ENCODE assay signal across 8 mouse cellular contexts in the genomic region with DNA sequence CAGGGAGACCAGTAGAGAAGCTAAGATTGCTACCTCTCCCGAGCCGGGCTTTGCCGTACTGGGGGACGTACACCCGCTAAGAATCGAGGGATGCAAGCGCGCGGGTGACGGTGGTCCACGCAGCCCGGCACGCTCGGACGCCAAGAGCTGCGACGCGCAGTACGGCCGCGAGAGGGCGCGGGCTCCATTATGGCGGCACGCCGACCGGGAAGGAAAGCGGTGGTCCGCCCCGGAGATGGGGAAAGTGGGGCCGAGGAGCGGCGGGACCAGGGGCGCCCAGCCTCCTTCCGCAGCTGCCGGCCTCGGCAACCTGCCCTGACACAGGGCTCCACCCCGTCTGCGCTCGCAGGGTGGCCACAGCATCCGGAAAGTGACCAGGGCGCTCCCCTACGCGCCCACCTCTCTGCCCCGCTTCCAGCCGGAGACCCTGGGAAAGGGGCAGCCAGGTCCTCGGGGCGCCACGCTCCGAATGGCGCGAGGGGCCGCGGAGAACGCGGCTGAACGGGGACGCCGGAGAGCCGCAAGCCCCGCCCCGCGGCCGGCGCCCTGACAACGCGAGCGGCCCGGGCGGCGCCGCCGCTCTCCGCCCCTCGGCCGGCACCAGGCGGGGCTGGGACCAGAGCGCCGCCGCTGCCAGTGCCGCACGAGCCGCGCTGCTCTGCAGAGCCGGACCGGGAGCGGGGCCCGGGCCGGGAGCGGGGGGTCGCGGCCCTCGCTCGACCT. TPM values are rescaled to one million over a fixed set of nuclear protein-coding genes. Genes with fewer than 3 reads are reported as not detected.
DNase-seq lines count a peak whose midpoint lies in the region; ATAC-seq lines count a peak whose summit lies in the region.

Lpcat4 (plus strand) TSS at position 257 of the 723 bp plus-strand sequence.

- peak within 1 kb of the TSS; percentile 95 for H3K27ac ChIP-seq in hindbrain, embryonic 10.5 days
- peak within 1 kb of the TSS; percentile 94 for H3K27ac ChIP-seq in lung, embryonic 16.5 days (ENCODE audit: low read length)

- under 1% methylated on average over 94 of the region's 94 CpGs for WGBS in hindbrain, embryonic 10.5 days
- under 1% methylated on average over 61 of the region's 94 CpGs for WGBS in lung, embryonic 16.5 days

- H3K4me2 ChIP-seq in lung, embryonic 16.5 days (ENCODE audit: low read depth, low read length): peak within 1 kb of the TSS; percentile 97

- peak; percentile 91 for DNase-seq in MN1 (ENCODE audit: low spot score)
- peak; percentile 91 for DNase-seq in cerebellum, adult 8-10 months
- DNase-seq in hindbrain, embryonic 10.5 days (ENCODE audit: low spot score): peak; percentile 93
- DNase-seq in layer of hippocampus, adult 9-11 months: peak; percentile 87
- peak; percentile 74 for DNase-seq in ovary, adult 18-20 months (ENCODE audit: low spot score)
- peak; percentile 77 to 88 for DNase-seq in thymus, postnatal 10 days (ENCODE audit: low spot score in 2 of 2)

- H3K4me1 ChIP-seq in hindbrain, embryonic 10.5 days (replicated peaks): peaks cover 30% of the 10 kb centered on the region
- peaks cover 11% of the 10 kb centered on the region for H3K4me1 ChIP-seq in lung, embryonic 16.5 days (replicated peaks; ENCODE audit: control insufficient read depth, insufficient read depth, low read length)

- peak; percentile 79 for ATAC-seq in frontal cortex, adult (ENCODE audit: low TSS enrichment)
- peak; percentile 92 for ATAC-seq in lung, embryonic 16.5 days (ENCODE audit: low read depth)

- no peaks in the 10 kb centered on the region for H3K9me3 ChIP-seq in hindbrain, embryonic 10.5 days
- H3K9me3 ChIP-seq in lung, embryonic 16.5 days (ENCODE audit: control insufficient read depth, low read length): no peaks in the 10 kb centered on the region

- peak within 1 kb of the TSS; percentile 81 for H3K4me3 ChIP-seq in hindbrain, embryonic 10.5 days
- H3K4me3 ChIP-seq in lung, embryonic 16.5 days (ENCODE audit: low read length): peak within 1 kb of the TSS; percentile 93

- peak within 1 kb of the TSS; percentile 87 for H3K9ac ChIP-seq in lung, embryonic 16.5 days (ENCODE audit: low read length)

- H3K36me3 ChIP-seq in hindbrain, embryonic 10.5 days: peaks cover 13% of the 10 kb centered on the region
- H3K36me3 ChIP-seq in lung, embryonic 16.5 days (ENCODE audit: control insufficient read depth, insufficient read depth, low read length): no peaks in the 10 kb centered on the region

- H3K27me3 ChIP-seq in hindbrain, embryonic 10.5 days (ENCODE audit: insufficient read depth, poor library complexity, severe bottlenecking): peaks cover 8% of the 10 kb centered on the region
- no peaks in the 10 kb centered on the region for H3K27me3 ChIP-seq in lung, embryonic 16.5 days (ENCODE audit: control insufficient read depth, insufficient read depth, low read depth, low read length)

RNA-seq across cellular contexts. Expression of gene Lpcat4, which starts in this region (rescaled TPM):
- polyA plus RNA-seq in hindbrain, embryonic 10.5 days (2016; fragmentation: Nextera tagmentation; extraction: Ambion mirVana): 13.3 and 14.8 TPM in 2 replicates
- polyA plus RNA-seq in lung, embryonic 16.5 days (2015; fragmentation: Nextera tagmentation; extraction: Ambion mirVana): 17.3 and 19.4 TPM in 2 replicates

Comparison
In these comparisons a context has a peak if more than half of its experiments do, and no peak if none do; other contexts are left out.
1. Peak in every context shown above with its lines: DNase-seq, ATAC-seq, H3K4me3 ChIP-seq and H3K27ac ChIP-seq.